12 mouse cellular contexts compared by ENCODE assay signal in the genomic region with DNA sequence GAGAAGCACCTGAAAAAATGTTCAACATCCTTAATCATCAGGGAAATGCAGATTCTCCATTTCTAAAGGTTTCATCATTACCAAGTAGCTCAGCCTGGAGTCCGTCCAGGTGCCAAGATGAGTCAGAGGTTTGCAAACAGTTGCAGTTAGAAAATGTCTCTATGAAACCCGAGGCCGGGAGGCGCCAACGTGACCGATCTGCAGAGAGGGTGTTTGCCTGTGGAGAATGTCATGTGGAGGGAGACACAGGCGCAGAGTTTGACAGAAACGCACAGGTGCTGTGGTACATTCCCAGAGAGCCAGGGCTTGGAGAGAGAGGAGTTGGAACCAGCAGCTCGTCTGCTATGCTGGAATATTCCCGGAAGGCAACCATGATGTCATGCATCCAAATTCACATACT. TPM values are rescaled to one million over a fixed set of nuclear protein-coding genes. Genes with fewer than 3 reads are reported as not detected.
DNase-seq lines count a peak whose midpoint lies in the region; ATAC-seq and TF ChIP-seq lines count a peak whose summit lies in the region.
"Had no signal": no experiment of that assay in that cellular context is flagged by ENCODE, and none has a peak within 500 bp of the region (broad histone marks: within the 10 kb centered on the region; RNA-seq: fewer than 3 reads in every experiment).

No protein-coding gene starts in this region.

- H3K36me3 ChIP-seq in lung, postnatal 0 days (ENCODE audit: insufficient read depth, low read length) = no peaks in the 10 kb centered on the region
- H3K36me3 ChIP-seq in forebrain, embryonic 12.5 days (replicated peaks) = no peaks in the 10 kb centered on the region
- H3K36me3 ChIP-seq: heart, embryonic 10.5 days had no signal

- H3K9me3 ChIP-seq in lung, postnatal 0 days (ENCODE audit: low read length) = no peaks in the 10 kb centered on the region
- H3K9me3 ChIP-seq in forebrain, embryonic 12.5 days = no peaks in the 10 kb centered on the region
- H3K9me3 ChIP-seq: heart, embryonic 10.5 days had no signal

- no peak for TF ChIP-seq EP300 in lung, postnatal 0 days (IDR thresholded peaks at IDR 0.05)

- no peaks in the 10 kb centered on the region for H3K27me3 ChIP-seq in lung, postnatal 0 days (replicated peaks; ENCODE audit: insufficient read depth, low read length)
- H3K27me3 ChIP-seq in forebrain, embryonic 12.5 days = peaks cover 17% of the 10 kb centered on the region; the same call in 1 of the 2 replicates

- peak; percentile 63 to 89 for DNase-seq in adrenal gland, adult (ENCODE audit: inconsistent age in 2 of 2, low spot score in 1 of 2)
- DNase-seq in adrenal gland, postnatal 4 days (ENCODE audit: low spot score in 2 of 2) = no peak
- peak; percentile 33 for DNase-seq in right cerebral cortex, adult 18-20 months
- no peak for DNase-seq in right cerebral cortex, postnatal 10 days (ENCODE audit: low spot score in 2 of 2)
- DNase-seq in lung, postnatal 0 days (ENCODE audit: low spot score) = peak; percentile 65
- no peak for DNase-seq in thymus, postnatal 36 days
- DNase-seq in heart, adult 9 months (ENCODE audit: low spot score in 2 of 2) = no peak
- DNase-seq: cerebellum, adult 11-12 months had no signal

- no peak overlapping the region for H3K4me3 ChIP-seq in lung, postnatal 0 days (ENCODE audit: low read depth, low read length)
- no peak overlapping the region for H3K4me3 ChIP-seq in forebrain, embryonic 12.5 days (replicated peaks)
- H3K4me3 ChIP-seq: heart, embryonic 10.5 days had no signal

- H3K9ac ChIP-seq in lung, postnatal 0 days (replicated peaks; ENCODE audit: low read depth) = no peak overlapping the region
- no peak overlapping the region for H3K9ac ChIP-seq in forebrain, embryonic 12.5 days

- no peak overlapping the region for H3K27ac ChIP-seq in lung, postnatal 0 days (ENCODE audit: low read length)
- H3K27ac ChIP-seq in forebrain, embryonic 12.5 days = no peak overlapping the region
- H3K27ac ChIP-seq: heart, embryonic 10.5 days had no signal

- H3K4me2 ChIP-seq in lung, postnatal 0 days (replicated peaks; ENCODE audit: low read depth, low read length) = no peak overlapping the region
- H3K4me2 ChIP-seq in forebrain, embryonic 12.5 days = no peak overlapping the region

- no peaks in the 10 kb centered on the region for H3K4me1 ChIP-seq in lung, postnatal 0 days (ENCODE audit: insufficient read depth, low read depth, low read length)
- peaks cover 5% of the 10 kb centered on the region; the same call in 1 of the 2 replicates for H3K4me1 ChIP-seq in forebrain, embryonic 12.5 days

- no peak for ATAC-seq in lung, postnatal 0 days
- ATAC-seq in forebrain, embryonic 12.5 days (ENCODE audit: low FRiP score) = no peak

- TF ChIP-seq CTCF in lung, postnatal 0 days (IDR thresholded peaks at IDR 0.05) = no peak

- 55% methylated on average over 10 of the region's 10 CpGs for WGBS in lung, postnatal 0 days
- WGBS in forebrain, embryonic 12.5 days = 86% methylated on average over 10 of the region's 10 CpGs

RNA-seq across cellular contexts. Expression of gene Stbd1, which starts 3.8 kb away (rescaled TPM):
- total RNA-seq in adrenal gland, postnatal 4 days (2021) = 10 to 100 TPM; 11.3 to 15.8 TPM
- polyA plus RNA-seq in lung, postnatal 0 days (2015; fragmentation: Nextera tagmentation; extraction: Ambion mirVana) = 121 and 127 TPM in 2 replicates
- 5.0 and 6.2 TPM in 2 replicates for polyA plus RNA-seq in forebrain, embryonic 12.5 days (2016; fragmentation: Nextera tagmentation; extraction: Ambion mirVana)

RNA-seq across cellular contexts. Expression of gene Fam47e, which starts 44.2 kb away (rescaled TPM):
- total RNA-seq in adrenal gland, postnatal 4 days (2021) = under 1 TPM in 1 of 2 experiments, not detected in 1; 0.96 TPM
- 11.4 and 15.4 TPM in 2 replicates for polyA plus RNA-seq in lung, postnatal 0 days (2015; fragmentation: Nextera tagmentation; extraction: Ambion mirVana)
- not detected in 2 replicates for polyA plus RNA-seq in forebrain, embryonic 12.5 days (2016; fragmentation: Nextera tagmentation; extraction: Ambion mirVana)
- total RNA-seq: megakaryocyte, adult 5-6 weeks had no signal
- polyA plus RNA-seq: heart, embryonic 10.5 days; intestine, embryonic 14.5 days had no signal

Comparison
In these comparisons a context has a peak if more than half of its experiments do, and no peak if none do; other contexts are left out.
1. DNase-seq: peak in adrenal gland, adult (2 of 2), right cerebral cortex, adult 18-20 months (single experiment) and lung, postnatal 0 days (single experiment); none in adrenal gland, postnatal 4 days (0 of 2), right cerebral cortex, postnatal 10 days (0 of 2), thymus, postnatal 36 days (0 of 2) and heart, adult 9 months (0 of 2).
2. RNA of gene Stbd1, which starts 3.8 kb away (polyA plus RNA-seq): 121 to 127 TPM in lung, postnatal 0 days; 5.0 to 6.2 TPM in forebrain, embryonic 12.5 days; every median in the first group is over 10 times any median in the second.
3. RNA of gene Fam47e, which starts 44.2 kb away (polyA plus RNA-seq): 11.4 to 15.4 TPM in lung, postnatal 0 days; not detected in forebrain, embryonic 12.5 days; every median in the first group is over 10 times any median in the second.